Mouse (Mus musculus) lung, postnatal 25 days (tissue): ENCODE results near the gene Ndrg2.
A peak's percentile ranks its signal among the peaks of the same experiment; 100 is the strongest.
"Not testable (repeated sequence)": the region's sequence is repeated elsewhere in the genome, so short reads cannot be mapped to it uniquely, and the experiment has no call there.

Experiments used
- DNase-seq: peaks from one replicate; pipeline ENCODE4 v3.0.0; 2022; ENCODE audit warnings: low spot score

The Ndrg2 gene

DNA sequence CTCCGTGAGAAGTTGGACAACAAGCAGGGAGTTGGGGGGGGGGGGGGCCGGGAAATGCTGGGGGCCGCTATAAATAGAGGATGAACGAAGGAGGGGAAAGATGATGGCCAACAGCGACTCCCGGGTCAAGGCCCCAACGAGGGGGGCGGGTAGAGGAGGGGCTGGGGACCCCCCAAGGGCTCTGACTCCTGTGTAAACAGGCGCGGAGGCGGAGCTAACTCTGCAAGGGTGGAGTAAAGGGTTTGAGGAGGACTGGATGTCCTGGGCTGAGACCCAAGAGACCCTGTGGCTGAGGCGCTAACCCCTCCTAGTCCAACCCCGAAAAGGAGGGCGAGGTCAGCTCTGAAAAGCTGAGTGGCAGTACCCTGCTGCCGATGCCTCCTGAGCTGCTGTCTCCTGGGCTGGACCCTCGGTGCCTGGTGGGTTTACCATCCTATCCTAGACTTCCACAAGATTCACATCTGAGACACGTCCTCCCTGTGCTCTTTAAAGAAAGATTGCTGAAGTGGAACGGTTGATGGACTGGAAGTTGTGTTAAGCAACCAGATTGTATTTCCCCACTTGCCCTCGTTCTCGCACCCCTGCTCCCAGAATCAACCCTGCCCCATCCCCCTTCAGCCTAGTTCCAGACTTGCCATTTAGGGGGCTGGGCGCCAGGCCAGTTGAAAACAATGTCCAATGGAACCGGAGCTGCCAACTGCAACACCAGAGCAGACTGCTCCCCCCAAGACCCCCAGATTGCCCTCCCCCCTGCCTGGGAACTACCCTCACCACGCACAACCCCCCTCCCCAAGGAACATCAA lies at the start of gene Ndrg2:
Gene Ndrg2 (minus strand): TSS at position 199 of the 803 bp plus-strand sequence.
- DNase-seq = peak; percentile 82

DNA sequence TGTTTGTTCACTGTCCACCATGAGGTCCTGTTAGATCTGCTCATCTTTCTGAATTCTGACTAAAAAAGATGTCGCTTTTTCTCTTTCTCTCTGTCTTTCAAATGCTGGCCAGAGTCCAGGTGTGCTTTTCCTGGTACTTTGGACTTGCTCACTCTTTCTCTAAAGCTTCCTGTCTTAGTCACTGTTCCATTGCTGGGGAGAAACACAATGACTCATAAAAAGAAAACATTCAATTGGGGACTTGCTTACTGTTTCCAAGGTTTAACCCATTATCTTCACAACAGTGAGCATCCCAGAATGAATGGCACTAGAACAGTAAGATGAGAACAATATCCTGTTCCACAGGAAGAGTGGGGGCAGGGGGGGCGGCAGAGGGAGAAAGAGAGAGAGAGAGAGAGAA lies 46.4 kb upstream of the Ndrg2 start:
- DNase-seq = no peak

DNA sequence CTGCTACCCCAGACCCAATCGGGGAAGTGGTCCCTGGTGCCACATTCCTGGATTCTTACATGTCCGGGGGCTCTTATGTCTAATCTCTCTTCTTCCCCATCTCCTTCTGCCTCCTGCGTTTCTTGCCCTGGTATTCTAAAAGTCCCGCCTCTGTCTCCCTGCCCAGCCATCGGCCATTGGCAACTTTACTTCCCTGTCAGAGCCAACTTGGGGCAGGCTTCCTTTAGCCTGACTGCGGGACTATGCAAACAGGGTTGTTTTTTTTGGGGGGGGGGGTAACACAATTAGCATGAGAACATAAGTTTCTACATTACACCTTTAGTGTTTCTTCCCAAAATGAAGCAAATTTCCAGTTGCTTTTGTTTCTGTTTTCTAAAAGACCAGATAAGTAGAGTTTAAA lies 29.4 kb upstream of the Ndrg2 start:
- no peak for DNase-seq

DNA sequence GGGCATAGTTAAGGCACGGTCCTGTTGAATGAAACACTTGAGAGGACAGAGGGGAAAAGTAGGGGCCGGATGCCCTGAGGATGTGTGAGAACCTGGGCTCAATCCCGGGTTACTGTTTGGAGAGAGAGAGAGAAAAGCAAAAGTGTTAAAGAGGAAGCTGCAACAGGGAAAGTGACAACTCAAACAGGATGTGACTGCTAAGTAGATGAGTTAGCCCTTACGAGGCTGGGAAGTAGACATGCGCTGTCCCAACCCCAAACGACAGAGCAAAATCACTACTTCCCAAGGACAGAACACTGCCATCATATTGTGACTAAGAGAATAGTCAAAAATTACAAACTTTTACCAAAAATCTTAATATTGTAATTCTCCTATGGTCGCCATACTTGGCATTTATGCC lies 28.3 kb upstream of the Ndrg2 start:
- DNase-seq = no peak

DNA sequence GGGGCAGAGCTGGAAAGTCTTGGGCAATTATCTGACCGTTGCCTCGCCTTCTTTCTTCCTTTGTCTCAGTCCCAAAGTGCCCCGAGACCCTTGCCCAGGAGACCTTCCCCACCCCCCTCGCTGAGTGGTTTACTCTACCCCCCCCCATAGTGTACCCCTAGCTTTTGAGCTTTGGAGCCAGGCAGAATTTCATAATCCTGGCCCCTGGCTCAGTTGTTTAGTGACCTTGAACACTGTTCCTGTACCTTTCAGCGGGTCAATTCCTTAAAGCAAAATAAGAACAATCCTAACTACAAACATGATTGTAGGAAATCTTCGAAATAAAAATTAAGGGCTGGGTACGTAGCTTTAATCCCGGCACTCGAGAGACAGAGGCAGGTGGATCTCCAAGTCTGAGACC lies 27.6 kb upstream of the Ndrg2 start:
- DNase-seq = no peak

DNA sequence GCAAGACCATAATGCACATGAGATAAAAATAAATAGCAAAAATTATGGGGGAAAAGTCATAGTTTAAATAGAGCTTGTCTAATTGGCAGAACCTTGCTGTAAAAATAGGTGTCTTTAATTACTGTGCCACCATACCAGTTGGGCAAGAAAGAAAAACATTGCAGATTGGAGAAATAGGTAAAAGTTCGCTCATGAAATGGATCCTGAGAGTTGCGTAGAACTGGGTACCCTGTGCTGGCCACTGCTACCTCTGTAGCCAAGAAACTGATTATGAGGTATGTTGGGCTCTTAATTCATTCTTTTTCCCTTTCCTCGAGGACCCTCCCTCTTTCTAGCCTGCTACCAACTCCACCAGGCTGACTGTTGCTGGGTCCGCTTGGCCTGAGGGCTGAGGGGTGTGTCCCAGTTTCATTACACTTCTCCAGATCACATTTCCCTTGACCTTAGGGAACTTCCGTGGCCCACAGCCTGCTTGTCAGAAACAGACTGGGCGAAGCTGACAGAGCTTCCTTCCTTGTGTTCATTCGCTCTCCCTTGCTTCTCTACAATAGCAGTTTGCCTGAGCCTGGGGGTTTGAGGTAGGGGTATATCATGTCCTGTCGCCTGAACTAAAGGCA lies 27.1 kb upstream of the Ndrg2 start:
- DNase-seq = peak; percentile 39

DNA sequence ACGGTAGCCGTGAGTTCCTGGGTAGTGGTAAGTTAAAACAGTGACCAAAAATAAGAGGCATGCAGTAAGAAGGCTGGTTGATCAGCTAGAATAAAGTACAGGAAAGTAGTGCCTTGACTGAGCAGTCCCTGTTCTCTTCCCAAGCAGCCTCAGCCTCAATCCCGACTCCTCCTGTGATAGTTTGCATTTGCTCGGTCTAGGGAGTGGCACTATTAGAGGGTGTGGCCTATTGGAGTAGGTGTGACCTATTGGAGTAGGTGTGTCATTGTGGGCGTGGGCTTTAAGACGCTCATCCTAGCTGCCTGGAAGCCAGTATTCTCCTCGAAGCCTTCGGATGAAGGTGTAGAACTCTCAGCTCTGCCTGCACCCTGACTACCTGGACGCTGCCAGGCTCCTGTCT lies 25.0 kb upstream of the Ndrg2 start:
- no peak for DNase-seq

DNA sequence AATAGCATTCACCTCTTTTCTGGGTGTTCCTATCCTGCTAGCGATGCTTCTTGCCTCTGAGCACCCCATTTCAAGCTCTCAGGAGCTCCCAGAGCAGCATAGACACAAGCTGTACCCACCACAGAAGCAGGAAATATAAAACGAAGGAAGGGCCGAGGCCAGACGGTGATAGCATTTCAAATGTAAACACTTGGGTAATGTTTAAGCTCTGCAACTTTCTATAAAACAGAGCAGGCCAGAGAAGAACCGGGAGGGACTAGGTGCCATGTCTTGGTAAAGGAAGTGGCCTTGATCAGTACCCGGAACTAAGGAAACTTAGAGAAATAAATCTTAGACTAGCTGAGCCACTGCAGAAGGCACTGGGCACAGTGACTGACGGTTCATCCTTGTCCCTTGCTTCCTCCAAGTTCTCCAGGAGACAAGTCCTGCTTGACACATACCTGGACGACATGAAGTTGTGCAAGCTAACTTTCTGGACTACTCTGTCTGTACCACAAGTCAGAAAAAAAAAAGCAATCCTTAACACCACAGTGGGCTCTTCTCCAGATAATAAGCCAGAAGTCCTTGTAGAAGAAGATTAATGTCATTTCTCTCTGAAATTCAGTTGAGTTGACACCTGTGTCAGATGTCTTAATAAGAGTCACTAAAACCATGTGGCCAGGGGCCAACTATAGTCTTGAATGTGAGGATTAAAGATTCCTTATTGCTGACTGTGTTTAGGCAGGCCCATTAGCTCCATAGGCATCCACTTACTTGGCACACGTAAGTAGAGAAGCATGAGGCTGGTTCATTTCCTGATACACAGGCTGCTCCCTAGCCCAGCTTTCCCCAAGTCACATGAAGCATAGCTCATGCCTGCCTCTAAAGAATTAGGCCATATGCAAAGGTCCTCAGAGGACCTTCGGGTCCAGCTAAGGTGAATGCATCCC lies 18.4 kb upstream of the Ndrg2 start:
- no peak for DNase-seq

DNA sequence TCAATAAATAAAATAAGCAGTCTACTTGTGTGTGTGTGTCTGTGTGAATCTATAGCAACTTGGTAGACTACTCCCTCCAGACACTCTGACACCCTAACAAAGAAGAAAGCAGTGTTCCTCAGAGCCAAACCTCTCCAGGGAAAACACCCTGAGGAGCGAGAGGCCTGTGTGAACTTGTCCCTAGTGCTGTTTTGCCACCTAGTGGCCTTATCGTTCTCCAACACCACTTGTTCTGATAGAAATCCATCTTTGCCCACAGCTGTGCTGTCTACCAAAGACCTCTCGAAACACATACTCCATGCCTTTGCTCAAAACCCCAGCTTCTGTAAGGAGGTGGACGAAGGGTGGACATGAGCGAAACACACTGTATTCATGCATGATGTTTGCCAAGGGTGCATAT lies 16.9 kb upstream of the Ndrg2 start:
- peak; percentile 77 for DNase-seq

DNA sequence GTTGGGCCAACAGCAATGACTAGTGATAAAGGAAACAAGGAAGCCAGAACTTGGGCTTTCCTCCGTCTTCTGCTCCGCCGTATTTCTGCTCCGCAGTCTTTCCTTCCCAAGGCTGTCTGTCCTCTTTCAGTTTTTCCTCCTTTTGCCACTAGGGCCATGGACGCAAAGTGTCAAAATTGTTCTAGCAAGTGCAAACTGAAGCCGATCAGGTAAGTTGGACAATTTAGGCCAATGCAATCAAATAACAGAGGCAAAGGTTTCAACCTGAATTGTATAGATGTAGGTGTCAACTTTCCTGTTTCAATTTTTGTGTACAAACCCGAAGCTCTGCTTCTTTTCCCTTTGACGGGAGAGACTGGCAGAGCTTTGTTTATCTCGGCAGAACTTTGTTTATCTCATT lies 16.0 kb upstream of the Ndrg2 start:
- DNase-seq = no peak

DNA sequence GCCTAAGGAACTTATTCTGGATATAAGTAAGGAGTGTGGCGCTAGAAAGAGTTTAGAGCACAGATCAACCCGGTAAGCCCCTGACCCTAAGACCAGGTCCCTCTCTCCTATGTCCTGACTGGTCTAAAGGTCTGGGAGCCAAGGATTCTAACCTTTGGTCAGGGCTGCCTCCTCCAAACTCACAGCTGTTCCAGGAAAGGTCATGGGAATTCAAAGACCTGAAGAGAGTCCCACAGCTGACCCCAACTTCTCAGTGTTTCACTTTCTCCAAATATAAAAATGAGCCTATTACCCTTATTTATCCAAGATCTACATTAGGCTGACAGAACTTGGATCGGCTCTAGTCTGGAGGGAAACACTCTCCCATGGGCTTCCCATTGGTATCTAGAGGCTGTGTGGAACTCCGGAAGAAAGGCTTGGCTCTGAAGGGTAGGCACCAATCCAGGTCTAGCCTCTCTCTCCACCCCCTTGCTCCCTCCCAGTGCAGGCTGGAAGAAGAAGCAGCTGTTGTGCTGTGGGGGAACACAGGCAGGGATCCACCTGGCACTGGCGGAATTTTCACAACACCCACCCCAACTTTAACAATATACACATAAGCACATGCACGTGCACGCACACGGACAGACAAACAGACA lies 15.5 kb upstream of the Ndrg2 start:
- peak; percentile 69 for DNase-seq

DNA sequence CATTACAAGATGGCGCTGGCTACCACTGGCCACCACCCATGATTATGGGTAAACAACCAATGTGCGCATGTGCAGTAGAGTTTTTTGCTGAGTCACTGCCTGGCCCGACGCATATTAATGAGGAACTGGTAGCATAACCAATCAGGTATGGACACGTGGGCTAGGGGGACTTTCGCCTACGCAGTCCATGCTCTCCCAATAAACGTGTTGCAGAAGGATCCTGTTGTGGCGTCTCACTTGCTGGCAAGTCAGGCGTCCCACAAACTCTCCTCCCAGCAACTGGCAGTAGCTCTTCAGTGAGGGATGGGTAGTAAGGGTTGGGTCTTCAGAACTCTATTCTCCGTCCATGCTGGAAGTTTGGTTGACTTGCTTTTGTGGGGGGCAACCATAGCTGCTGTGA lies 13.0 kb upstream of the Ndrg2 start:
- DNase-seq = not testable (repeated sequence)

DNA sequence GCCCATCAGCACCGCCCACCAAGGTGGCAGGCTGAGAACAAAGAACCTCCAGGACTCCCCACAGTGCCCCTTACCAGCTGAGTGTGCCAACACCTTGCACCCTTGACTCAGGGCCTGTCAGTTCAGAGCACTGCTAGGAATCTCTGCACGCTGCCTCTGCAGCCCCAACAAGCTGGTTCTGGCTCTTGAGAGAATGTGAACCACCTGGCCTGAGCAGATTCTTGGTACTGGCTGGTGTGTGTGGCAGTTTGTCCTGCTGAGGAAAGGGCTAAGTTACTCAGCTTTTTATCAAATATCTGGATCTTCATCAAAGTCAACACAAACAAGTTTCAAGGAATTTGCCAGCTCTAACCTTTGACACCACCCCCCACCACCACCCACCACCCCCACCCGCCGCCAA lies 9.5 kb upstream of the Ndrg2 start:
- no peak for DNase-seq

DNA sequence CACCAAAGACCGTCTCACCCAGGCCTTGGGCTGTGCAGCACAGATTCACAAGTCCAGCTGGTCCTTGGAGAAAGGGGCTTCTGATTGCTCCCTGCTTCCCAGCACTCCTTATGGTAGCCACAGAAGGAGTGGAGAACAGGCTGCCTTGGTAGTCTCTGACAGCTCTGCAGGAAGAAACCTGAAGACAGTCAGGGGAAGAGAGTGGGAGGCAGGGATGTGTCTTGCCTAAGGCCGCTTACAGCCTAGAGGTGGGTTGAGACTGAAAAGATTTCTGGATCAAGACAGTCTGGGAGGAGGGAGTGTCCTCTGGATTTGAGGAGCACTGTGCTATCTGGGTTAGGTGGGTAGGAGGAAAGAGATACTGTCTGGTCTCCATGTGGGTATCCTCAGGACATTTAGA lies 9.0 kb upstream of the Ndrg2 start:
- no peak for DNase-seq

DNA sequence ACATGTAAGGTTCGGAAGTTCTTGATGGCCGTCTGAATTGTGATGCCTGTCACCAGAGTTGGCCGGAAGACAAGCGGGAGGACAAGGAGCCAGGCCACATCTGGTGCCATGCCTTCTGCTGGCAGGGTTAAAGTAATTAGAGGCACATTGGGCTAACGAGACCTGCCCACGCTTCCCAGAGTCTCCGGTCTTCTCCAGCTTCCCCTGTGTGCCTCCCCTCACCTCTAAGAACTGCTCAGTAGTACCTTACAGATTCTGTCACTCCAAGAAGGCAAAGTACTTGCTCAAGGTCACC lies 8.6 kb upstream of the Ndrg2 start, which contains the start of gene Rnase13:
Gene Rnase13 (minus strand): TSS at position 203 of the 295 bp plus-strand sequence.
- DNase-seq = no peak

DNA sequence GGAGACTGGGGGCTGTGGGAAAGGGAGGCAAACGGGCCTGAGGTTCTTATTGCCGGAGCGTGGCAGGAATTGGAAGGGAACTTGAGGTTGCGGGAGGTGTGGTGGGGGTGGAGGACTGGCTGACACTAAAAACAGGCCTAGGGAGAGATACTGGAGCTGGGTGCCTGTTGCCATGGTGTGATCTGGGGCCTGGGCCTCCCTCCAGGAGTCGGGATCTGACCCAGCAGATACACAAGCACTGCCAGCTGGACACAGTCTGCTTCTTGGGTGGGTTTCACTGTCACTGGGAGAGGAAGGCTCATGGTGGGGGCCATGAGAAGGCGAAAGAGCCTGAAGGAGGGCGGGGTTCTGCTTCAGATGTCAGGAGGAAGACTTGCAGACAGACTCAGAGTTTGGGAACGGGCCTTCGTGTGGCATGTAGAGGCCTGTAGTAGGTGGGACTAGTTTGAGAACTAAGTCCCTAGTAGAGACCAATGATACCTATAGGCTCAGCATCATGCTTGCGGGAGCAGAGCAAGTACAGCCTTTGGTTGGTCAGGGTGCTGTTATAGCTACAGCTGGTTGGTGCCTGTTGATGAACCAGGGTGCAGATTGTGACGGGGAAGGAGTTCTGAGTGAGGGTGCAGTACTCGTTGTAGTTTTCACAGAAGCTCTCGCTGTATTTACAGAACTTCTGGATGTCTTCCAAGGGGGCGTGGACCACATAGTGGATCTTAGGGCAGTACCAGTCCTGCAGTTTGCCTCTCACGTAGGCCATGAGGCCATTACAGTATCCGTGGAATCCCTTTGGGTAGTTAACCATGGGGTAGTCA lies 8.0 kb upstream of the Ndrg2 start:
- DNase-seq = peak; percentile 53

DNA sequence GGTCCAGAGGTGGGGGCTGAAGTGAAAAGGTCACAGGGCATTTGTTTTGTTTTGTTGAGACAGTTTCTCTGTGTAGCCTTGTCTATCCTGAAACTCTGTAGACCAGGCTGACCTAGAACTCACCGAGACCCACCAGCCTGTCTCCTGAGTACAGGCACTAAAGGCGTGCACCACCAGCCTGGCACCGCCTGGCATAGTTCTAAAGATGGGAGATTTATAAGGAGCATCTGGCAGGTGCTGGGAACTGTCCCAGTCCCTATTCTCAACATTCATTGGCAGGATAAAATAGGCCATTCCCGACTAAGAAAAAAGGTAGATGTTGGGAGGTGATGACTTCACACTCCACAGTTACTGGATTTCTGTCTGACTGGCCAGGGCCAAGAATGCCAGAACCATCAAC lies 5.0 kb upstream of the Ndrg2 start:
- no peak for DNase-seq

DNA sequence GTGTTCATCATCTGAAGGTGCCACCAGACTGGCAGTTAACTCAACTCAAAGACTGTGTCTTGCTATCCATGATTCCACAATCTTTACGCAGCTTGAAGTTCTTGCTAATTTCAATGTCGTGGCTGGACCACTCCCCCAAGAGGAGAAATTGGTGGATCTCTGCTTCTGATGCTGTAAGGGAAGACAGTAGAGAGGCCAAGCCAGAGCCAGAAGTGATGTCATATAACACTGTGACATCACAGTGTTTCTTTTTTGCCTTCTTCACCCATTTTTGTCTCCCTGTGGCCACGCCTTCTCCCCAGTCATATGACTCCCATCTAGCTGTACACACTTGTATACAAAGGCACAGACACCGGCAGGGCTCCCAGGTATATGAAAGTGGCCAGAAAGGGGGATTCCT lies 4.2 kb upstream of the Ndrg2 start, which contains the start of gene Tppp2:
Gene Tppp2 (plus strand): TSS at position 301 of the 400 bp plus-strand sequence.
- no peak for DNase-seq

DNA sequence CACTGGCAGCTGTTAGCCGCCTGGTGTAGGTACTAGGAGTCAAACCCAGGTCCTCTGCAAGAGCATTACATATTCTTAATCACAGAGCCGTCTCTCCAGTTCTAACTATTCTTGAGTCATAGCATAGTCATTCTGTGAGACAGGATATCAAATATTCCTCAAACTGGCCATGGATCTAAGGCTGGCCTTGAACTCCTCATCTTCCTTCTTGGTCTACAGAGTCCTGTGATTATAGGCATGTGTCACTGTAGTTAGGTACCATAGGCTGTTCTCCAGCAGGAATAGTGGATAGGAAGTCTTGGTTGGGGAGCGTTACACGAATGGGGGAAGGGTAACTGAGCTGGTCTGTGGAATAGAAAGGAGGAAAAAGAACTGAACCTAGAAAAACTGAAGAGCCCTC lies 2.6 kb upstream of the Ndrg2 start:
- no peak for DNase-seq

DNA sequence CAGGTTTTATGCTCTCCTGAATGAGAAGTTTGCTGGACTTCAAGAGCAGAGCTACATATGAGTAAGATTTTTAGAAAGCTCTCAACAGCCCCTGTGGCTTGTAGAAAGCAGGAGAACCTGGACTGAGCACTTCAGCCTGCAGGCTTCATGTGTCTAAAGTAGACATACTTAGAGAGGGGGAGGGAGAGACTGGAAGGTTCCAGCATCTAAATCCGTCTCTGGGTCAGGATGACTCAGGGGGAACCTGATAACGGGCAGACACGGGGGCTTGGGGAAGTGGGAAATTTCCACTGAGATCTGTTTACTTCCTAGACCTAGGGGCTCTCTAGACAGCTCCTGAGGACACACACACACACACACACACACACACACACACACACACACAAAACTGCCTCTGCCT lies 1.1 kb upstream of the Ndrg2 start:
- DNase-seq = no peak
